Mouse (Mus musculus) monocyte, adult 2 months (primary cell): ENCODE measurements around the gene Ddx47.

ENCODE experiments used
- DNase-seq, 2 experiments: peaks; one replicate each; pipeline ENCODE4 v3.0.0; 2022; ENCODE audit warnings: low spot score in 2 of 2, low read depth in 1 of 2

The Ddx47 gene

GRCm38 (mm10) chr6:135001991-135002390, 9.4 kb upstream of the Ddx47 start:
- no peak for DNase-seq

- DNase-seq = no peak
Observed at GRCm38 (mm10) chr6:135006372-135006771, 5.0 kb upstream of the Ddx47 start.

GRCm38 (mm10) chr6:135011734-135012116, 313 bp downstream of the Ddx47 start:
- no peak for DNase-seq

- DNase-seq = no peak
Observed at GRCm38 (mm10) chr6:135017211-135017610, 5.8 kb downstream of the Ddx47 start.

GRCm38 (mm10) chr6:135019564-135019963, 8.2 kb downstream of the Ddx47 start:
- no peak for DNase-seq

GRCm38 (mm10) chr6:135021633-135022032, 10.2 kb downstream of the Ddx47 start:
- no peak for DNase-seq

GRCm38 (mm10) chr6:135023379-135023778, 12.0 kb downstream of the Ddx47 start:
- no peak for DNase-seq

GRCm38 (mm10) chr6:135024781-135025420, 13.5 kb downstream of the Ddx47 start:
- DNase-seq = no peak

GRCm38 (mm10) chr6:135026232-135026631, 14.8 kb downstream of the Ddx47 start:
- DNase-seq = no peak

- no peak for DNase-seq
Observed at GRCm38 (mm10) chr6:135026755-135027154, 15.3 kb downstream of the Ddx47 start.

- no peak for DNase-seq
Observed at GRCm38 (mm10) chr6:135029246-135029645, 17.8 kb downstream of the Ddx47 start.

GRCm38 (mm10) chr6:135038674-135039073, 27.3 kb downstream of the Ddx47 start:
- no peak for DNase-seq

GRCm38 (mm10) chr6:135040275-135040871, 29.0 kb downstream of the Ddx47 start:
- no peak for DNase-seq

GRCm38 (mm10) chr6:135041930-135042329, 30.5 kb downstream of the Ddx47 start:
- no peak for DNase-seq

- no peak for DNase-seq
Observed at GRCm38 (mm10) chr6:135047276-135047675, 35.9 kb downstream of the Ddx47 start.

- DNase-seq = no peak
Observed at GRCm38 (mm10) chr6:135048509-135048908, 37.1 kb downstream of the Ddx47 start.

- no peak for DNase-seq
Observed at GRCm38 (mm10) chr6:135048956-135049355, 37.5 kb downstream of the Ddx47 start.

- no peak for DNase-seq
Observed at GRCm38 (mm10) chr6:135053789-135054188, 42.4 kb downstream of the Ddx47 start.

- DNase-seq = no peak
Observed at GRCm38 (mm10) chr6:135055882-135056281, 44.5 kb downstream of the Ddx47 start.

GRCm38 (mm10) chr6:135060728-135061127, 49.3 kb downstream of the Ddx47 start:
- no peak for DNase-seq

- no peak for DNase-seq
Observed at GRCm38 (mm10) chr6:135064621-135065020, 53.2 kb downstream of the Ddx47 start.

GRCm38 (mm10) chr6:135065236-135065957, 54.0 kb downstream of the Ddx47 start, which contains the start of gene Gprc5a:
Gprc5a (plus strand) TSS chr6:135065651.
- peak; percentile 34 to 44 for DNase-seq
